Mouse (Mus musculus): ENCODE results near the gene 9130409I23Rik. TPM values are rescaled to one million over a fixed set of nuclear protein-coding genes. Genes with fewer than 3 reads are reported as not detected.
A peak's percentile ranks its signal among the peaks of the same experiment; 100 is the strongest.
"Not testable (repeated sequence)": the region's sequence is repeated elsewhere in the genome, so short reads cannot be mapped to it uniquely, and the experiment has no call there.

Gene 9130409I23Rik
- polyA plus RNA-seq, 1 experiment from 2014 or later, result not detected

- no peak within 1 kb of the TSS for H3K4me3 ChIP-seq (replicated peaks; ENCODE audit: low read length)
- H3K36me3 ChIP-seq (replicated peaks; ENCODE audit: control insufficient read depth, insufficient read depth), result no peaks in the 10 kb centered on the region
- H3K9me3 ChIP-seq (ENCODE audit: control insufficient read depth, low read length), result no peaks in the 10 kb centered on the region
- H3K4me1 ChIP-seq (replicated peaks; ENCODE audit: control insufficient read depth, insufficient read depth, low read length), result no peaks in the 10 kb centered on the region
- DNase-seq (ENCODE audit: low spot score) (no peak), ATAC-seq (ENCODE audit: low FRiP score) (no peak)
- no peaks in the 10 kb centered on the region for H3K27me3 ChIP-seq (ENCODE audit: control insufficient read depth, insufficient read depth, low read length)
- WGBS, result 64% methylated on average over 5 of the region's 5 CpGs
- no peak within 1 kb of the TSS for H3K27ac ChIP-seq
- no peak within 1 kb of the TSS for H3K4me2 ChIP-seq (replicated peaks)
- H3K9ac ChIP-seq, result no peak within 1 kb of the TSS
Measured at GRCm38 (mm10) chr1:181020756-181021487, 30.1 kb upstream of the 9130409I23Rik start, which contains the start of gene Ephx1. TSS of gene Ephx1 (minus strand) at chr1:181020904.

GRCm38 (mm10) chr1:181021488-181021865, 29.6 kb upstream of the 9130409I23Rik start:
- Histone ChIP-seq H3K9ac (no peak overlapping the region), H3K4me2 (replicated peaks) (no peak overlapping the region), H3K4me1 (replicated peaks; ENCODE audit: control insufficient read depth, insufficient read depth, low read length) (no peaks in the 10 kb centered on the region), H3K27ac (no peak overlapping the region), H3K9me3 (ENCODE audit: control insufficient read depth, low read length) (no peaks in the 10 kb centered on the region), H3K36me3 (replicated peaks; ENCODE audit: control insufficient read depth, insufficient read depth) (no peaks in the 10 kb centered on the region), H3K27me3 (ENCODE audit: control insufficient read depth, insufficient read depth, low read length) (no peaks in the 10 kb centered on the region), H3K4me3 (replicated peaks; ENCODE audit: low read length) (no peak overlapping the region)
- ATAC-seq (ENCODE audit: low FRiP score) (no peak), DNase-seq (ENCODE audit: low spot score) (no peak)
- WGBS, result 59% methylated on average over 7 of the region's 7 CpGs

- WGBS, result 35% methylated on average over 1 of the region's 1 CpGs
- no peak overlapping the region for H3K9ac ChIP-seq
- no peak for ATAC-seq (ENCODE audit: low FRiP score)
Measured at GRCm38 (mm10) chr1:181022265-181022664, 28.8 kb upstream of the 9130409I23Rik start.

GRCm38 (mm10) chr1:181035015-181035778, 15.8 kb upstream of the 9130409I23Rik start:
- DNase-seq (ENCODE audit: low spot score); H3K9me3 ChIP-seq (ENCODE audit: control insufficient read depth, low read length); H3K36me3 ChIP-seq (replicated peaks; ENCODE audit: control insufficient read depth, insufficient read depth); H3K27ac ChIP-seq; ATAC-seq (ENCODE audit: low FRiP score); H3K4me2 ChIP-seq (replicated peaks); H3K9ac ChIP-seq; H3K27me3 ChIP-seq (ENCODE audit: control insufficient read depth, insufficient read depth, low read length); H3K4me3 ChIP-seq (replicated peaks; ENCODE audit: low read length); H3K4me1 ChIP-seq (replicated peaks; ENCODE audit: control insufficient read depth, insufficient read depth, low read length): not testable (repeated sequence)
- WGBS, result 86% methylated on average over 5 of the region's 5 CpGs

More at GRCm38 (mm10) chr1:181022265-181022664, 28.8 kb upstream of the 9130409I23Rik start:
- H3K4me2 ChIP-seq (replicated peaks), result no peak overlapping the region
- DNase-seq (ENCODE audit: low spot score), result no peak
- H3K27ac ChIP-seq, result no peak overlapping the region
- H3K4me3 ChIP-seq (replicated peaks; ENCODE audit: low read length), result no peak overlapping the region
- H3K36me3 ChIP-seq (replicated peaks; ENCODE audit: control insufficient read depth, insufficient read depth), result no peaks in the 10 kb centered on the region
- H3K4me1 ChIP-seq (replicated peaks; ENCODE audit: control insufficient read depth, insufficient read depth, low read length), result no peaks in the 10 kb centered on the region
- H3K9me3 ChIP-seq (ENCODE audit: control insufficient read depth, low read length), result no peaks in the 10 kb centered on the region
- H3K27me3 ChIP-seq (ENCODE audit: control insufficient read depth, insufficient read depth, low read length), result no peaks in the 10 kb centered on the region

- ATAC-seq (ENCODE audit: low FRiP score), result no peak
- no peak overlapping the region for H3K4me2 ChIP-seq (replicated peaks)
- no peak for DNase-seq (ENCODE audit: low spot score)
- no peaks in the 10 kb centered on the region for H3K9me3 ChIP-seq (ENCODE audit: control insufficient read depth, low read length)
- H3K4me1 ChIP-seq (replicated peaks; ENCODE audit: control insufficient read depth, insufficient read depth, low read length), result no peaks in the 10 kb centered on the region
- no peak overlapping the region for H3K9ac ChIP-seq
- no peaks in the 10 kb centered on the region for H3K36me3 ChIP-seq (replicated peaks; ENCODE audit: control insufficient read depth, insufficient read depth)
- H3K27me3 ChIP-seq (ENCODE audit: control insufficient read depth, insufficient read depth, low read length), result no peaks in the 10 kb centered on the region
- WGBS, result 81% methylated on average over 4 of the region's 4 CpGs
- no peak overlapping the region for H3K4me3 ChIP-seq (replicated peaks; ENCODE audit: low read length)
- H3K27ac ChIP-seq, result no peak overlapping the region
Measured at GRCm38 (mm10) chr1:181037623-181038022, 13.4 kb upstream of the 9130409I23Rik start.

- Histone ChIP-seq H3K9ac (no peak overlapping the region), H3K9me3 (ENCODE audit: control insufficient read depth, low read length) (no peaks in the 10 kb centered on the region), H3K27ac (no peak overlapping the region), H3K36me3 (replicated peaks; ENCODE audit: control insufficient read depth, insufficient read depth) (no peaks in the 10 kb centered on the region), H3K4me2 (replicated peaks) (no peak overlapping the region), H3K27me3 (ENCODE audit: control insufficient read depth, insufficient read depth, low read length) (no peaks in the 10 kb centered on the region), H3K4me3 (replicated peaks; ENCODE audit: low read length) (no peak overlapping the region), H3K4me1 (replicated peaks; ENCODE audit: control insufficient read depth, insufficient read depth, low read length) (no peaks in the 10 kb centered on the region)
- ATAC-seq (ENCODE audit: low FRiP score) (no peak), DNase-seq (ENCODE audit: low spot score) (peak; percentile 66)
- 13% methylated on average over 4 of the region's 4 CpGs for WGBS
Measured at GRCm38 (mm10) chr1:181039652-181040051, 11.4 kb upstream of the 9130409I23Rik start.

GRCm38 (mm10) chr1:181047520-181047919, 3.5 kb upstream of the 9130409I23Rik start:
- 65% methylated on average over 1 of the region's 1 CpGs for WGBS
- H3K9me3 ChIP-seq (ENCODE audit: control insufficient read depth, low read length), result no peaks in the 10 kb centered on the region
- H3K9ac ChIP-seq, result no peak overlapping the region
- no peak overlapping the region for H3K27ac ChIP-seq
- no peaks in the 10 kb centered on the region for H3K36me3 ChIP-seq (replicated peaks; ENCODE audit: control insufficient read depth, insufficient read depth)
- no peaks in the 10 kb centered on the region for H3K4me1 ChIP-seq (replicated peaks; ENCODE audit: control insufficient read depth, insufficient read depth, low read length)
- ATAC-seq (ENCODE audit: low FRiP score), result no peak
- no peaks in the 10 kb centered on the region for H3K27me3 ChIP-seq (ENCODE audit: control insufficient read depth, insufficient read depth, low read length)
- H3K4me2 ChIP-seq (replicated peaks), result no peak overlapping the region
- H3K4me3 ChIP-seq (replicated peaks; ENCODE audit: low read length), result no peak overlapping the region
- DNase-seq (ENCODE audit: low spot score), result no peak

- DNase-seq (ENCODE audit: low spot score) (no peak), ATAC-seq (ENCODE audit: low FRiP score) (no peak)
- Histone ChIP-seq H3K9ac (no peak overlapping the region), H3K4me1 (replicated peaks; ENCODE audit: control insufficient read depth, insufficient read depth, low read length) (no peaks in the 10 kb centered on the region), H3K4me2 (replicated peaks) (no peak overlapping the region), H3K27me3 (ENCODE audit: control insufficient read depth, insufficient read depth, low read length) (no peaks in the 10 kb centered on the region), H3K27ac (no peak overlapping the region), H3K36me3 (replicated peaks; ENCODE audit: control insufficient read depth, insufficient read depth) (no peaks in the 10 kb centered on the region), H3K4me3 (replicated peaks; ENCODE audit: low read length) (no peak overlapping the region), H3K9me3 (ENCODE audit: control insufficient read depth, low read length) (no peaks in the 10 kb centered on the region)
Measured at GRCm38 (mm10) chr1:181049328-181049842, 1.7 kb upstream of the 9130409I23Rik start.

GRCm38 (mm10) chr1:181052898-181053297, 1.9 kb downstream of the 9130409I23Rik start:
- Histone ChIP-seq H3K27ac (no peak overlapping the region), H3K9ac (no peak overlapping the region), H3K4me3 (replicated peaks; ENCODE audit: low read length) (no peak overlapping the region), H3K27me3 (ENCODE audit: control insufficient read depth, insufficient read depth, low read length) (no peaks in the 10 kb centered on the region), H3K4me1 (replicated peaks; ENCODE audit: control insufficient read depth, insufficient read depth, low read length) (no peaks in the 10 kb centered on the region), H3K36me3 (replicated peaks; ENCODE audit: control insufficient read depth, insufficient read depth) (no peaks in the 10 kb centered on the region), H3K4me2 (replicated peaks) (no peak overlapping the region), H3K9me3 (ENCODE audit: control insufficient read depth, low read length) (no peaks in the 10 kb centered on the region)
- 91% methylated on average over 4 of the region's 4 CpGs for WGBS
- no peak for ATAC-seq (ENCODE audit: low FRiP score)
- no peak for DNase-seq (ENCODE audit: low spot score)
